Mouse (Mus musculus) CD4-positive, CD25-positive, alpha-beta regulatory T cell, adult 4 months (primary cell): ENCODE data around the gene Adm2. TPM values are rescaled to one million over a fixed set of nuclear protein-coding genes. Genes with fewer than 3 reads are reported as not detected.

Experiments used
- ATAC-seq: one replicate; pipeline ENCODE4 v1.8.0; 2017
- polyA plus RNA-seq, 2 experiments: library from polyadenylated mRNA; unstranded; fragments of 100-300 nt; shearing (Covaris generic); gene quantifications; one replicate each; pipeline ENCODE4 v1.2.1; 2017

Gene Adm2
- not detected for polyA plus RNA-seq

- ATAC-seq: no peak
These were observed at the start of gene Adm2 for GRCm38 (mm10) chr15:89322670-89323522. TSS of gene Adm2 (plus strand) at chr15:89322720.

- ATAC-seq: no peak
These were observed 47.0 kb upstream of the Adm2 start for GRCm38 (mm10) chr15:89275497-89275896.

- ATAC-seq: no peak
These were observed 45.2 kb upstream of the Adm2 start for GRCm38 (mm10) chr15:89277366-89277765.

- peak; percentile 73 for ATAC-seq
These were observed 40.0 kb upstream of the Adm2 start for GRCm38 (mm10) chr15:89282546-89282945.

GRCm38 (mm10) chr15:89284094-89284493 is 38.4 kb upstream of the Adm2 start:
- ATAC-seq: no peak

GRCm38 (mm10) chr15:89285004-89285403 is 37.5 kb upstream of the Adm2 start:
- ATAC-seq: no peak

- ATAC-seq: no peak
These were observed 37.0 kb upstream of the Adm2 start for GRCm38 (mm10) chr15:89285478-89285877.

GRCm38 (mm10) chr15:89286114-89286513 is 36.4 kb upstream of the Adm2 start:
- ATAC-seq: peak; percentile 42

GRCm38 (mm10) chr15:89286582-89286981 is 35.9 kb upstream of the Adm2 start:
- ATAC-seq: no peak

GRCm38 (mm10) chr15:89288227-89288767 is 34.2 kb upstream of the Adm2 start:
- no peak for ATAC-seq

GRCm38 (mm10) chr15:89289455-89289854 is 33.1 kb upstream of the Adm2 start:
- no peak for ATAC-seq

- no peak for ATAC-seq
These were observed 31.0 kb upstream of the Adm2 start for GRCm38 (mm10) chr15:89291521-89291920.

- no peak for ATAC-seq
These were observed 29.7 kb upstream of the Adm2 start for GRCm38 (mm10) chr15:89292795-89293194.

GRCm38 (mm10) chr15:89293778-89294177 is 28.7 kb upstream of the Adm2 start:
- ATAC-seq: no peak

- ATAC-seq: no peak
These were observed 26.8 kb upstream of the Adm2 start for GRCm38 (mm10) chr15:89295580-89296165.

GRCm38 (mm10) chr15:89296465-89296864 is 26.1 kb upstream of the Adm2 start:
- no peak for ATAC-seq

- no peak for ATAC-seq
These were observed 24.8 kb upstream of the Adm2 start for GRCm38 (mm10) chr15:89297695-89298094.

GRCm38 (mm10) chr15:89300180-89300579 is 22.3 kb upstream of the Adm2 start:
- ATAC-seq: no peak

GRCm38 (mm10) chr15:89300600-89300999 is 21.9 kb upstream of the Adm2 start:
- ATAC-seq: no peak

GRCm38 (mm10) chr15:89305966-89306365 is 16.6 kb upstream of the Adm2 start:
- ATAC-seq: no peak

- no peak for ATAC-seq
These were observed 15.1 kb upstream of the Adm2 start for GRCm38 (mm10) chr15:89307461-89307860.

- ATAC-seq: no peak
These were observed 13.9 kb upstream of the Adm2 start for GRCm38 (mm10) chr15:89308406-89309139.

- ATAC-seq: peak; percentile 93
These were observed 12.5 kb upstream of the Adm2 start for GRCm38 (mm10) chr15:89309962-89310498.
